Mouse (Mus musculus) cortical plate, adult 2 months (tissue): ENCODE data around the gene Meox1. TPM values are rescaled to one million over a fixed set of nuclear protein-coding genes. Genes with fewer than 3 reads are reported as not detected.

ENCODE experiments used
- H3K27ac ChIP-seq: fragments of 200-500 bp; 2 replicates; pipeline ENCODE4 v1.5.1; 2012; ENCODE audit warnings: low read length, control low read depth, inconsistent platforms; ENCODE audit not compliant: insufficient read depth
- H3K4me1 ChIP-seq: fragments of 200-500 bp; 2 replicates; pipeline ENCODE4 v1.6.1; 2011; ENCODE audit warnings: low read length; ENCODE audit not compliant: control insufficient read depth, insufficient read depth
- H3K4me3 ChIP-seq: fragments of 200-500 bp; 2 replicates; pipeline ENCODE4 v1.5.1; 2011; ENCODE audit warnings: mild to moderate bottlenecking, low read length, control low read depth; ENCODE audit not compliant: insufficient read depth
- CTCF ChIP-seq: fragments of 200-500 bp; IDR thresholded peaks from 2 replicates; pipeline ENCODE4 v1.5.1; 2011; ENCODE audit warnings: mild to moderate bottlenecking, control low read depth, low read length; ENCODE audit not compliant: insufficient read depth; ENCODE audit errors: extremely low read depth
- POLR2A ChIP-seq: fragments of 200-500 bp; IDR thresholded peaks from 2 replicates; pipeline ENCODE4 v1.6.1; 2011; ENCODE audit warnings: mild to moderate bottlenecking, low read length, control low read depth; ENCODE audit not compliant: insufficient read depth; ENCODE audit errors: extremely low read depth
- polyA plus RNA-seq: library from polyadenylated mRNA; depleted of rRNA; stranded (reverse); fragments of >200 nt; gene quantifications from 2 replicates; pipeline ENCODE4 v1.2.3, GENCODE M21; 2012

Gene Meox1
- polyA plus RNA-seq, 1 experiment, result 0.29 TPM

- Histone ChIP-seq H3K27ac (no peak overlapping the region), H3K4me3 (no peak overlapping the region), H3K4me1 (0 out of 2 replicates have a peak, but pooled peaks cover 1% of the 10 kb centered on the region)
- TF ChIP-seq CTCF, result no peak
Measured at GRCm38 (mm10) chr11:101870067-101870765, 24.0 kb downstream of the Meox1 start.

- no peak for TF ChIP-seq POLR2A
- TF ChIP-seq CTCF, result no peak
- Histone ChIP-seq H3K4me3 (no peak overlapping the region), H3K4me1 (no peaks in the 10 kb centered on the region), H3K27ac (no peak overlapping the region)
Measured at GRCm38 (mm10) chr11:101867513-101868052, 26.6 kb downstream of the Meox1 start.

GRCm38 (mm10) chr11:101858742-101859141 is 35.4 kb downstream of the Meox1 start:
- no peak overlapping the region for H3K4me3 ChIP-seq
- no peak overlapping the region for H3K27ac ChIP-seq
- no peaks in the 10 kb centered on the region for H3K4me1 ChIP-seq
- TF ChIP-seq POLR2A (no peak), CTCF (no peak)

GRCm38 (mm10) chr11:101855950-101856712 is 38.0 kb downstream of the Meox1 start:
- Histone ChIP-seq H3K4me3 (no peak overlapping the region), H3K27ac (no peak overlapping the region), H3K4me1 (no peaks in the 10 kb centered on the region)
- TF ChIP-seq POLR2A (no peak), CTCF (no peak)

GRCm38 (mm10) chr11:101851042-101851441 is 43.1 kb downstream of the Meox1 start:
- H3K27ac ChIP-seq, result no peak overlapping the region
- no peaks in the 10 kb centered on the region for H3K4me1 ChIP-seq
- TF ChIP-seq CTCF, result no peak
- no peak for TF ChIP-seq POLR2A
- no peak overlapping the region for H3K4me3 ChIP-seq

GRCm38 (mm10) chr11:101849286-101849685 is 44.9 kb downstream of the Meox1 start:
- H3K4me3 ChIP-seq, result no peak overlapping the region
- no peak overlapping the region for H3K27ac ChIP-seq
- TF ChIP-seq CTCF, result no peak
- no peak for TF ChIP-seq POLR2A
- no peaks in the 10 kb centered on the region for H3K4me1 ChIP-seq

GRCm38 (mm10) chr11:101847509-101847908 is 46.7 kb downstream of the Meox1 start:
- Histone ChIP-seq H3K4me1 (no peaks in the 10 kb centered on the region; the same call in 1 of the 2 replicates), H3K27ac (no peak overlapping the region), H3K4me3 (no peak overlapping the region)
- TF ChIP-seq CTCF, result no peak
- no peak for TF ChIP-seq POLR2A

GRCm38 (mm10) chr11:101842773-101843163 is 51.4 kb downstream of the Meox1 start:
- no peak for TF ChIP-seq POLR2A
- TF ChIP-seq CTCF, result no peak
- H3K4me1 ChIP-seq, result peaks cover 2% of the 10 kb centered on the region; the same call in 1 of the 2 replicates
- H3K27ac ChIP-seq, result no peak overlapping the region
- H3K4me3 ChIP-seq, result no peak overlapping the region

- Histone ChIP-seq H3K4me3 (no peak overlapping the region), H3K27ac (no peak overlapping the region), H3K4me1 (peaks cover 2% of the 10 kb centered on the region; the same call in 1 of the 2 replicates)
- TF ChIP-seq CTCF (no peak), POLR2A (no peak)
Measured at GRCm38 (mm10) chr11:101841998-101842772, 52.0 kb downstream of the Meox1 start.
